Mouse (Mus musculus) left cerebral cortex, postnatal 25 days (tissue): ENCODE data around the gene Lmcd1. TPM values are rescaled to one million over a fixed set of nuclear protein-coding genes. Genes with fewer than 3 reads are reported as not detected.

Experiments
- DNase-seq, 2 experiments: peaks; one replicate each; pipeline ENCODE4 v3.0.0; 2022; ENCODE audit warnings: low spot score in 2 of 2, mixed read lengths in 1 of 2
- intact Hi-C: fragments of 180-260 bp; cut with DNase I; formaldehyde crosslinking; loops from one replicate; pipeline ENCODE4 v1.15.1; 2025
- total RNA-seq, 2 experiments: library from RNA; stranded (reverse); gene quantifications; 2 replicates each; pipeline ENCODE4 v1.2.3; 2021

The Lmcd1 gene
- total RNA-seq, 2 experiments from 2014 or later, result 9.8 to 10.3 TPM

DNA sequence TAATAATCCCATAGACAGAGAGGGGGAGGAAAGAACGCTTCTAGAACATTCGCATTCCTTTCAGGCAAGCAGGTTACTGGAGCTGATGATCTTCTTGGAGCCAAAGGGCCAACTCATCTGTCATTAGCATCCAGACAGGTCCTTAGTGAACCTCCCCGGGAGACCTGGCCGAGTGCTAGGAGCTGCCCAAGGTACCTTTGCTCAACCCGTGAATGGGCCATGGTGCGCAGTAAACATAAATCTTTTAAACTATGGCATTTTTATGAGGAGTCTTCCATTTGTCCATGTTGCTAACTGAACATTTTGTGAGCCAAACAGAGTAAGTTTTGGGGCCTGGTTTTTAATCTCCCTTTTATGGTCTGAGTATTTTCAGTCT, 57.7 kb downstream of the Lmcd1 start:
- DNase-seq, result no peak
- intact Hi-C loops, result no loop called here

- intact Hi-C loops, result no loop called here
- DNase-seq, result no peak
Measured at GRCm38 (mm10) chr6:112333930-112334329, 60.4 kb downstream of the Lmcd1 start.

- intact Hi-C loops, result no loop called here
- DNase-seq, result peak in 1 of 2 experiments; percentile 11
Measured at GRCm38 (mm10) chr6:112337667-112338066, 64.1 kb downstream of the Lmcd1 start.

DNA sequence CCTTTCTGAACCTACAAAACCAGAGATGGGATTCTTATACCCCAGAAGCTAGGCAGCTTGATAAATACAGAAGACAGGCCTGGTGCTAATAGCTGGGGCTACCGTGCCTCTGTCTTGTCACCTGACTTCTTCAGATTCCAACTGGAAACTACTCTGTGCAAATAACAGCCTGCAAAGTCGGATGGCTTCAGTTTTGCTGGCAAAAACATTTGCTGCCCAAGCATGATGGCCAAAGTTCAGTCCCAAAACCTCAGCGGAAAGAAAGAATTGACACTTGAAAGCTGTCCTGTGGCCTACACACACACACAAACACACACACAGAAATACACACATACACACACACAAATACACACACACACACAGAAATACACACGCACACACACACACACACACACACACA, 65.5 kb downstream of the Lmcd1 start:
- DNase-seq, result no peak
- intact Hi-C loops, result no loop called here

GRCm38 (mm10) chr6:112350452-112350851, 76.9 kb downstream of the Lmcd1 start:
- no peak for DNase-seq
- intact Hi-C loops, result no loop called here

DNA sequence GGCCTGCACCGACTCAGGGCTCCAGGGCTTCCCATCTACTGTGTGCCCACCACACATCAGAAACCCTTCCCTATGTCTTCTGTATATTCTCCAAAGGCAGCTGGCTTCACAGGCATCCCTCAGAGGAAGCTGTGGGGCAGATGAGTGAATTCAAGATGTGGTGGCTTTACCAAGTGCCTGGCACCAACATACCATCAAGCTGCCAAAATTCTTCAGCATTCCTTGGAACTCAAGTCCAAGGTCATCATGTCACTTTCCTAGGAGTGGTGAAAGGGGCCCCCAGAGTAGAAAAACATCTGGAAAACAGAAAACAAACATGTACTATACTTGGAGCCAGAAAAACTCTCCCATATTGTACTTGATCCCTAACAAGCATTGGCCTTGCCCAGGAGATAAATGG, 85.8 kb downstream of the Lmcd1 start:
- intact Hi-C loops, result no loop called here
- DNase-seq, result no peak

DNA sequence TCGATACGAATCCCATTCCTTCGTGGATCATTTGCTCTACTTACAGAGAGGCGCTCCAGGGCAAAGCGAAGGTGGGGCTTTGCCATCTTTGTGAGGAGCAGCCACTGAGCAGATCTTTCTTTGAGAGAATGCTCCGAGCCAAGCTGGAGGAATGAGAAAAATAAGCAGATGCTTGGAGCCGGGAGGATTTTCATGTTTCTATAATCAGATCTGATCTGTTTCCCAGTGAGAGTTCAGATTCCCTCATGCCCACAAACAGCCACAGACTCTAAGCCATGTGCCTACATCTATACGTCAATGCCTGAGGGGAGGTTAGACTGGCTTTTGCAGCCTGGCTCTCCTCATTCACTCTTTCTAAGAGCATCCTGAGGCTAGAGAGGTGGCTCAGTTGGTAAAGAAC, 87.1 kb downstream of the Lmcd1 start:
- peak; percentile 32 to 79 for DNase-seq
- intact Hi-C loops, result loop anchor here (5.0 kb wide), 1 partner anchor 78 kb away; no protein-coding TSS in a partner anchor

GRCm38 (mm10) chr6:112362349-112362958, 88.9 kb downstream of the Lmcd1 start:
- intact Hi-C loops, result loop anchor here (1.0 to 5.0 kb wide), 2 partner anchors 80 to 155 kb away; no protein-coding TSS in a partner anchor
- DNase-seq, result peak; percentile 75 to 77

- intact Hi-C loops, result loop anchor here (2.0 to 5.0 kb wide), 2 partner anchors 82 to 120 kb away; no protein-coding TSS in a partner anchor
- DNase-seq, result peak; percentile 47 to 70
Measured at GRCm38 (mm10) chr6:112364581-112364980, 91.0 kb downstream of the Lmcd1 start.

GRCm38 (mm10) chr6:112365294-112365693, 91.7 kb downstream of the Lmcd1 start:
- intact Hi-C loops, result loop anchor here (2.0 kb wide), 1 partner anchor 120 kb away; no protein-coding TSS in a partner anchor

DNA sequence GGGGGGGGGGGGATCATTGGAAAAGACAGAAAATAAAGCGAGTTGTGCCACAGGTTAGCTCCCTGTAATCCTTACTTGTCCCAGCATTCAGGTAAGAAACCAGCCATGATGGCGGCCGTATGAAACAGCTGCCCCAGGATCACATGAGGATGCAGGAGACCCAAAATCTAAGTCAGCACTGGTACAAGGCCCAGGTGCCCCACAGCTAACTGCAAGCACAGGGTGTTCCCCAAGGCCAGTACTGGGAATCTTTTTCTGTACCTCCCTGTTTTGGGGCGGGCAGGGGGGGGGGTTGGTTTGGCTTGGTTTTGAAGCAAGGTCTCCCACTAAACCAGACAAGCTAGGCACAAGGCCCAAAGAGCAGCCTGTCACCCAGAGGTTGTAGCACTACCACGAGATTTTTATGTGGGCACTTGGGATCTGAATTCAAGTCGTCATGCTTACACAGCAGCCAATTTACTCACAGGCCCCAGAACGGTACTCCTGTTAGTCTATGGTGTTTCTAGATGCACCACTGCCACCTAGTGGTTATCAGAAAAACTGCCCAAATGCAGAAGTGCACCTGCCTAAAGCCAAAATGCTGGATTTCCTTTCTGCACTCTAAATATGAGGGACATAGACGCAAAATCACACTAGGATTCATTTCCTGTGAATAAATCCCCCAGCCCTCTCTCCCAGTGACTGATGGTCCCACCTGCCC, 100.5 kb downstream of the Lmcd1 start:
- DNase-seq, result peak; percentile 26 to 41
- intact Hi-C loops, result no loop called here

More at GRCm38 (mm10) chr6:112365294-112365693, 91.7 kb downstream of the Lmcd1 start:
- no peak for DNase-seq

- intact Hi-C loops, result no loop called here
- no peak for DNase-seq
Measured at GRCm38 (mm10) chr6:112375661-112376392, 102.3 kb downstream of the Lmcd1 start.

- intact Hi-C loops, result no loop called here
- no peak for DNase-seq
Measured at GRCm38 (mm10) chr6:112379054-112379453, 105.5 kb downstream of the Lmcd1 start.

Other genes with a start within 250 kb of the Lmcd1 start
- gene Ssu2, start 114.3 kb downstream of the Lmcd1 start, total RNA-seq, result under 1 TPM in 1 of 2 experiments, not detected in 1; 0.32 TPM
- under 1 TPM; 0.39 to 0.53 TPM for gene Cav3, start 185.7 kb downstream of the Lmcd1 start, total RNA-seq
- 1 to 10 TPM; 8.0 to 8.1 TPM for gene Oxtr, start 216.2 kb downstream of the Lmcd1 start, total RNA-seq